In the genomic region with DNA sequence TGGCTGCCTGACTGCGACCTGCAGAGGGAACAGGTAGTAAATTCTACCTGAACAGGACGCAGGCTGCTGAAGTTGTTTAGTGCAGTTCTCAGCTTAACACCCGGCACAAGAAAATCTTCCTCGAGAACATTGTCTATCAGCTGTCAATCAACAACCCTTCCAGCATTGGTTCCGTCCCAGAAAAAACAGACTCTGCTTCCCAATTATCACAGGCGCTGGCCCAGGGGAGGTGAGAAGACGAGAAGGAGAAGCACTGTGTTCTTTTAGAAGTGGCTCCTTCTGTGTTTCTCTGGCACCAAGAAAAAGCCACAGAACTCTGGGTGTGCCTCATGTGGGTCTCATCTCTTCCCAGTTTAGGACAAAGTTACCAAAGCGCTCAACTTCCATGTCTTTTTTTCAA, we compare ENCODE assay signal across 13 mouse cellular contexts.
"Had no signal": no experiment of that assay in that cellular context is flagged by ENCODE, and none has a peak within 500 bp of the region (broad histone marks: within the 10 kb centered on the region; RNA-seq: fewer than 3 reads in every experiment).

No protein-coding gene starts in this region.

- H3K27me3 ChIP-seq: limb, embryonic 13.5 days; midbrain, embryonic 12.5 days; neural tube, embryonic 13.5 days had no signal

- H3K9ac ChIP-seq: limb, embryonic 13.5 days; liver, embryonic 14.5 days; midbrain, embryonic 12.5 days; neural tube, embryonic 13.5 days had no signal

- H3K4me2 ChIP-seq: limb, embryonic 13.5 days; midbrain, embryonic 12.5 days; neural tube, embryonic 13.5 days had no signal

- H3K27ac ChIP-seq: limb, embryonic 13.5 days; liver, embryonic 14.5 days; midbrain, embryonic 12.5 days; neural tube, embryonic 13.5 days had no signal

- ATAC-seq: midbrain, embryonic 16.5 days had no signal

- H3K9me3 ChIP-seq: limb, embryonic 13.5 days; midbrain, embryonic 12.5 days; neural tube, embryonic 13.5 days had no signal

- H3K4me3 ChIP-seq: limb, embryonic 13.5 days; midbrain, embryonic 12.5 days; neural tube, embryonic 13.5 days had no signal

- H3K36me3 ChIP-seq: midbrain, embryonic 12.5 days; neural tube, embryonic 13.5 days had no signal

- DNase-seq: kidney, adult 8-10 months; kidney, postnatal 25 days; left cerebral cortex, postnatal 4 days; lung, adult 18-20 months; retina, postnatal 1 day; right cerebral cortex, postnatal 4 days; spleen, adult 18-20 months; thymus, postnatal 36 days had no signal
